Mouse (Mus musculus) adrenal gland, postnatal 0 days (tissue): ENCODE results near the gene Trpc7. TPM values are rescaled to one million over a fixed set of nuclear protein-coding genes. Genes with fewer than 3 reads are reported as not detected.

Experiments used
- polyA plus RNA-seq: library from polyadenylated mRNA; unstranded; fragments of >200 nt; fragmentation: Nextera tagmentation; extraction: Ambion mirVana; gene quantifications from 2 replicates; pipeline ENCODE4 v1.2.1, GENCODE M21; 2015

Trpc7 gene
- 0.35 and 0.80 TPM in 2 replicates for polyA plus RNA-seq

GRCm38 (mm10) chr13:56895893-56896292, at the start of gene Trpc7:
TSS of gene Trpc7 (minus strand) at chr13:56895993.

GRCm38 (mm10) chr13:56753192-56753951, 142.4 kb downstream of the Trpc7 start, which contains the start of gene Gm45623:
TSS of gene Gm45623 (minus strand) at chr13:56753827.

Other genes with a start within 250 kb of the Trpc7 start
- gene Smad5, start 193.0 kb downstream of the Trpc7 start, polyA plus RNA-seq, result 10.4 and 14.4 TPM in 2 replicates
- not detected in 2 replicates for gene Gm45623, start 142.2 kb downstream of the Trpc7 start, polyA plus RNA-seq